Mouse (Mus musculus): ENCODE measurements around the gene Mup21.
"Not testable (repeated sequence)": the region's sequence is repeated elsewhere in the genome, so short reads cannot be mapped to it uniquely, and the experiment has no call there.

Mup21 gene

GRCm38 (mm10) chr4:62150811-62151210 lies at the start of gene Mup21:
Mup21 (minus strand) TSS chr4:62150863.
- DNase-seq (ENCODE audit: inconsistent ontology term) = no peak

GRCm38 (mm10) chr4:62199923-62200529 lies 49.4 kb upstream of the Mup21 start:
- no peak for DNase-seq (ENCODE audit: inconsistent ontology term)

GRCm38 (mm10) chr4:62188778-62189177 lies 38.1 kb upstream of the Mup21 start:
- no peak for DNase-seq (ENCODE audit: inconsistent ontology term)

GRCm38 (mm10) chr4:62177282-62177681 lies 26.6 kb upstream of the Mup21 start:
- DNase-seq (ENCODE audit: inconsistent ontology term) = peak; percentile 5

- no peak for DNase-seq (ENCODE audit: inconsistent ontology term)
Observed at GRCm38 (mm10) chr4:62174471-62174870, 23.8 kb upstream of the Mup21 start.

- not testable (repeated sequence) for DNase-seq (ENCODE audit: inconsistent ontology term)
Observed at GRCm38 (mm10) chr4:62167636-62168035, 17.0 kb upstream of the Mup21 start.

GRCm38 (mm10) chr4:62158401-62158800 lies 7.7 kb upstream of the Mup21 start:
- DNase-seq (ENCODE audit: inconsistent ontology term) = no peak

GRCm38 (mm10) chr4:62133706-62134105 lies 17.0 kb downstream of the Mup21 start:
- DNase-seq (ENCODE audit: inconsistent ontology term) = peak; percentile 21

- not testable (repeated sequence) for DNase-seq (ENCODE audit: inconsistent ontology term)
Observed at GRCm38 (mm10) chr4:62103366-62103765, 47.3 kb downstream of the Mup21 start.

Measured in Muller cell, postnatal 12 days (primary cell).